Mouse (Mus musculus): ENCODE measurements around the gene Rassf3. TPM values are rescaled to one million over a fixed set of nuclear protein-coding genes. Genes with fewer than 3 reads are reported as not detected.

The Rassf3 gene
- total and polyA plus RNA-seq, 3 experiments = 4.0 to 9.0 (median 7.3) TPM

GRCm38 (mm10) chr10:121483364-121483763, 7.2 kb upstream of the Rassf3 start:
- Histone ChIP-seq H3K27me3 (replicated peaks) (no peaks in the 10 kb centered on the region), H3K27ac (ENCODE audit: insufficient read depth, low read depth) (no peak overlapping the region), H3K4me3 (replicated peaks in 1 of 3; ENCODE audit: low read depth in 2 of 3, low read length in 2 of 3, poor library complexity in 1 of 3) (no peak overlapping the region), H3K4me2 (ENCODE audit: insufficient read depth, low read depth, poor library complexity, severe bottlenecking) (no peak overlapping the region), H3K36me3 (replicated peaks in 1 of 2; ENCODE audit: control insufficient read depth in 1 of 2, insufficient read depth in 1 of 2, low read length in 1 of 2) (no peaks in the 10 kb centered on the region), H3K9me3 (replicated peaks; ENCODE audit: low read length) (no peaks in the 10 kb centered on the region), H3K4me1 (ENCODE audit: control insufficient read depth in 1 of 2, insufficient read depth in 2 of 2) (peaks cover 5 to 20% of the 10 kb centered on the region in 2 experiments; a peak in 3 of 4 replicates), H3K9ac (ENCODE audit: insufficient read depth, low read depth) (no peak overlapping the region), H3K79me2 (replicated peaks; ENCODE audit: control insufficient read depth, extremely low read depth, insufficient read depth, poor library complexity, severe bottlenecking) (no peaks in the 10 kb centered on the region)
- no peak for DNase-seq (ENCODE audit: extremely low read depth)
- dilution Hi-C loops (cut with MboI; ENCODE audit: extremely low pct_ligation_motif_present, extremely low pct_unique_long_range_greater_than_20kb, low sequenced_read_pairs) = no loop called here
- in situ Hi-C loops (cut with MboI; ENCODE audit: low pct_ligation_motif_present, low pct_unique_long_range_greater_than_20kb, low sequenced_read_pairs) = no loop called here
- no peak for TF ChIP-seq JUN (IDR thresholded peaks at IDR 0.05; ENCODE audit: insufficient read depth, low read depth, low read length)
- no peak for TF ChIP-seq PAX5 (IDR thresholded peaks at IDR 0.05; ENCODE audit: low read length)
- TF ChIP-seq TCF12 (IDR thresholded peaks at IDR 0.05; ENCODE audit: low read depth, low read length) = no peak
- TF ChIP-seq CHD1 (IDR thresholded peaks at IDR 0.05; ENCODE audit: low read depth, low read length) = no peak

GRCm38 (mm10) chr10:121481141-121481540, 5.0 kb upstream of the Rassf3 start:
- no peak for TF ChIP-seq ZMIZ1 (IDR thresholded peaks at IDR 0.05; ENCODE audit: low read depth, low read length)
- TF ChIP-seq EP300 (IDR thresholded peaks at IDR 0.05; ENCODE audit: low read length) = no peak
- TF ChIP-seq SMC3 (IDR thresholded peaks at IDR 0.05; ENCODE audit: low read depth, low read length) = no peak
- TF ChIP-seq GABPA (IDR thresholded peaks at IDR 0.05; ENCODE audit: insufficient replicate concordance, low read depth, low read length) = no peak
- no peak for TF ChIP-seq TBP (conservative IDR thresholded peaks at IDR 0.05; ENCODE audit: low read depth, low read length)
- no peak for TF ChIP-seq KAT2A (IDR thresholded peaks at IDR 0.05; ENCODE audit: insufficient replicate concordance, low read length)
- no peak for TF ChIP-seq ETS1 (conservative IDR thresholded peaks at IDR 0.05; ENCODE audit: low read depth, low read length)
- TF ChIP-seq MAFK (IDR thresholded peaks at IDR 0.05; ENCODE audit: insufficient replicate concordance, low read length) = no peak
- TF ChIP-seq PAX5 (IDR thresholded peaks at IDR 0.05; ENCODE audit: low read length) = no peak
- TF ChIP-seq MEF2A (IDR thresholded peaks at IDR 0.05; ENCODE audit: borderline replicate concordance, low read depth, low read length) = no peak
- TF ChIP-seq IRF4 (IDR thresholded peaks at IDR 0.05; ENCODE audit: low read depth, low read length) = no peak
- TF ChIP-seq RAD21 (IDR thresholded peaks at IDR 0.05; ENCODE audit: low read depth, low read length) = no peak
- TF ChIP-seq POLR2AphosphoS2 (IDR thresholded peaks at IDR 0.05; ENCODE audit: low read depth, low read length) = no peak
- no peak for TF ChIP-seq JUN (IDR thresholded peaks at IDR 0.05; ENCODE audit: insufficient read depth, low read depth, low read length)
- no peak for TF ChIP-seq RCOR1 (conservative IDR thresholded peaks at IDR 0.05; ENCODE audit: low read depth, low read length)
- no peak for TF ChIP-seq NRF1 (IDR thresholded peaks at IDR 0.05; ENCODE audit: low read depth, low read length)
- H3K36me3 ChIP-seq (replicated peaks in 1 of 2; ENCODE audit: control insufficient read depth in 1 of 2, insufficient read depth in 1 of 2, low read length in 1 of 2) = no peaks in the 10 kb centered on the region
- H3K27ac ChIP-seq (ENCODE audit: insufficient read depth, low read depth) = no peak overlapping the region
- H3K9ac ChIP-seq (ENCODE audit: insufficient read depth, low read depth) = no peak overlapping the region
- H3K4me2 ChIP-seq (ENCODE audit: insufficient read depth, low read depth, poor library complexity, severe bottlenecking) = no peak overlapping the region
- H3K79me2 ChIP-seq (replicated peaks; ENCODE audit: control insufficient read depth, extremely low read depth, insufficient read depth, poor library complexity, severe bottlenecking) = no peaks in the 10 kb centered on the region
- no peak for DNase-seq (ENCODE audit: extremely low read depth)
- peaks cover 2 to 22% of the 10 kb centered on the region in 2 experiments; a peak in 2 of 4 replicates for H3K4me1 ChIP-seq (ENCODE audit: control insufficient read depth in 1 of 2, insufficient read depth in 2 of 2)
- dilution Hi-C loops (cut with MboI; ENCODE audit: extremely low pct_ligation_motif_present, extremely low pct_unique_long_range_greater_than_20kb, low sequenced_read_pairs) (no loop called here), in situ Hi-C loops (cut with MboI; ENCODE audit: low pct_ligation_motif_present, low pct_unique_long_range_greater_than_20kb, low sequenced_read_pairs) (no loop called here)
- no peaks in the 10 kb centered on the region for H3K27me3 ChIP-seq (replicated peaks)
- no peaks in the 10 kb centered on the region for H3K9me3 ChIP-seq (replicated peaks; ENCODE audit: low read length)
- H3K4me3 ChIP-seq (replicated peaks in 1 of 3; ENCODE audit: low read depth in 2 of 3, low read length in 2 of 3, poor library complexity in 1 of 3) = no peak overlapping the region

All from CH12.LX (cell line).